Mouse (Mus musculus) CH12.LX (cell line): Measurements from ENCODE around the gene Cntln.

ENCODE experiments used
- CTCF ChIP-seq, 2 experiments: IDR thresholded peaks in 1 of 2; conservative IDR thresholded peaks in 1 of 2; 2 replicates each; pipeline ENCODE4 v1.5.1; 2011 to 2012; ENCODE audit warnings: low read depth in 2 of 2, low read length in 2 of 2, improper control_type of control experiment in 1 of 2, inconsistent platforms in 1 of 2, mild to moderate bottlenecking in 1 of 2, moderate library complexity in 1 of 2
- RCOR1 ChIP-seq: conservative IDR thresholded peaks from 2 replicates; pipeline ENCODE4 v1.6.1; 2012; ENCODE audit warnings: low read depth, mild to moderate bottlenecking, inconsistent platforms, low read length, improper control_type of control experiment

DNA sequence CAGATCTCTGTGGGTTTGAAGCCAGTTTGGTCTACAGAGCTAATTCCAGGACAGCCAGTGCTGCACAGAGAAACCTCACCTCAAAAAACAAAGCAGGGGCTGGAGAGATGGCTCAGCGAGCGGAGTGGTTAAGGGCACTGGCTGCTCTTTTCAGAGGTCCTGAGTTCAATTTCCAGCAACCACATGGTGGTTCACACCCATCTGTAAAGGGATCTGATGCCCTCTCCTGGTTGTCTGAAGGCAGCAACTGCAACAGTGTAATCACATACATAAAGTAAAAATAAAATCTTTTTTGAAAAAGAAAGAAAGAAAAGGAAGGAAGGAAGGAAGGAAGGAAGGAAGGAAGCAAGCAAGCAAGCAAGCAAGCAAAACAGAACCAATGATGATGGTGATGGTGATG, 26.5 kb upstream of the Cntln start:
- TF ChIP-seq RCOR1: no peak
- no peak for TF ChIP-seq CTCF (conservative IDR thresholded peaks at IDR 0.05 in 1 of 2, IDR thresholded peaks at IDR 0.05 in 1 of 2; ENCODE audit: low read depth in 2 of 2, low read length in 2 of 2)
